18 mouse cellular contexts compared by ENCODE assay signal in the genomic region with DNA sequence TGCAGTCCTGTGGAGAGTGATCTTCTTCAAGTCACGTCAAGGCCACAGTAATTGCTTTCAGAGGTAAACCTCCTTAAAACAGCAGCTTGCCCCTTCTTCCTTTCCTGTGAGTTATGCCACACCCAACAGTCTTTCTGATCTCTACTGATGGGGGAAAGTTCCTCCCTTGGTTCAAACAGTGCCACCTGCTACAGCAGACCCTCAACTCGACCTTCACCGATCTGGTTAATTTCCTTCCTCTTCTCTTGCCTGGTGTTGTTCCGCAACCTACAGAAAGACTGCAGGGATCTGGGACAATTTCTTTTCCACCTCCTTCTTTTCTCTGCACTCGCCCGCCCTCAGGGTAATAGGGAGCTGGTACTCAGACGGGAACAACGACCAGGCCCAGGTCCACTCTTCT. TPM values are rescaled to one million over a fixed set of nuclear protein-coding genes. Genes with fewer than 3 reads are reported as not detected.
DNase-seq lines count a peak whose midpoint lies in the region; ATAC-seq lines count a peak whose summit lies in the region.
"Had no signal": no experiment of that assay in that cellular context is flagged by ENCODE, and none has a peak within 500 bp of the region (broad histone marks: within the 10 kb centered on the region; RNA-seq: fewer than 3 reads in every experiment).

No protein-coding gene starts in this region.

- no peak overlapping the region for H3K4me3 ChIP-seq in hindbrain, embryonic 13.5 days
- H3K4me3 ChIP-seq: embryonic facial prominence, embryonic 10.5 days; embryonic facial prominence, embryonic 12.5 days; forebrain, embryonic 13.5 days; forebrain, embryonic 15.5 days had no signal

- no peak for DNase-seq in adrenal gland, postnatal 14 days
- DNase-seq in cerebellum, adult 8-10 months = no peak
- DNase-seq: adrenal gland, adult 2 months; adrenal gland, postnatal 10 days; adrenal gland, postnatal 36 days; cerebellum, adult 11-12 months; cerebellum, adult 9-10 months; cerebellum, postnatal 10 days; cerebellum, postnatal 25 days; forebrain, postnatal 0 days had no signal

- WGBS in hindbrain, embryonic 13.5 days = 87% methylated on average over 8 of the region's 8 CpGs

- no peak overlapping the region for H3K27ac ChIP-seq in hindbrain, embryonic 13.5 days
- H3K27ac ChIP-seq: embryonic facial prominence, embryonic 10.5 days; embryonic facial prominence, embryonic 12.5 days; forebrain, embryonic 13.5 days; forebrain, embryonic 15.5 days had no signal

- H3K9ac ChIP-seq in hindbrain, embryonic 13.5 days = no peak overlapping the region
- H3K9ac ChIP-seq: embryonic facial prominence, embryonic 12.5 days; forebrain, embryonic 13.5 days; forebrain, embryonic 15.5 days; forebrain, postnatal 0 days had no signal

- peak; percentile 57 for ATAC-seq in granulocyte monocyte progenitor cell, adult 5-6 weeks (replicated peaks; ENCODE audit: poor library complexity, severe bottlenecking)
- ATAC-seq in megakaryocyte progenitor cell, adult 5-6 weeks (replicated peaks; ENCODE audit: poor library complexity) = 0 out of 2 replicates have a peak, but pooled peaks have one; percentile 26
- no peak for ATAC-seq in hindbrain, embryonic 13.5 days (ENCODE audit: low FRiP score)
- ATAC-seq: forebrain, embryonic 13.5 days; forebrain, embryonic 15.5 days; forebrain, postnatal 0 days had no signal

- H3K27me3 ChIP-seq in hindbrain, embryonic 13.5 days = no peaks in the 10 kb centered on the region
- H3K27me3 ChIP-seq: embryonic facial prominence, embryonic 12.5 days; forebrain, embryonic 13.5 days; forebrain, embryonic 15.5 days had no signal

- H3K36me3 ChIP-seq in hindbrain, embryonic 13.5 days = no peaks in the 10 kb centered on the region
- H3K36me3 ChIP-seq: embryonic facial prominence, embryonic 10.5 days; embryonic facial prominence, embryonic 12.5 days; forebrain, embryonic 15.5 days had no signal

- H3K4me1 ChIP-seq in hindbrain, embryonic 13.5 days (replicated peaks) = no peaks in the 10 kb centered on the region
- H3K4me1 ChIP-seq: embryonic facial prominence, embryonic 10.5 days; embryonic facial prominence, embryonic 12.5 days; forebrain, embryonic 13.5 days; forebrain, embryonic 15.5 days had no signal

- no peak overlapping the region for H3K4me2 ChIP-seq in hindbrain, embryonic 13.5 days
- H3K4me2 ChIP-seq: embryonic facial prominence, embryonic 12.5 days; forebrain, embryonic 13.5 days; forebrain, embryonic 15.5 days had no signal

- no peaks in the 10 kb centered on the region for H3K9me3 ChIP-seq in hindbrain, embryonic 13.5 days
- H3K9me3 ChIP-seq: embryonic facial prominence, embryonic 10.5 days; embryonic facial prominence, embryonic 12.5 days; forebrain, embryonic 13.5 days; forebrain, embryonic 15.5 days had no signal

RNA-seq across cellular contexts. Expression of gene Slc5a7, which starts 48.8 kb away (rescaled TPM):
- total RNA-seq in granulocyte monocyte progenitor cell, adult 5-6 weeks (2014; fragmentation: Nextera tagmentation) = not detected in 2 replicates
- not detected in 2 replicates for total RNA-seq in granulocyte monocyte progenitor cell, adult 5-6 weeks (2017)
- total RNA-seq in megakaryocyte progenitor cell, adult 5-6 weeks (2015) = not detected in 2 replicates
- not detected in 2 replicates for total RNA-seq in megakaryocyte progenitor cell, adult 5-6 weeks (2017)
- total RNA-seq in adrenal gland, postnatal 14 days (2021) = not detected in 2 replicates
- 5.4 and 6.2 TPM in 2 replicates for polyA plus RNA-seq in hindbrain, embryonic 13.5 days (2015; fragmentation: Nextera tagmentation; extraction: Ambion mirVana)
- total RNA-seq: MEL had no signal
- polyA plus RNA-seq: adrenal gland, adult 2 months had no signal
